Comparison of ENCODE assay signal across 8 mouse cellular contexts in the genomic region with DNA sequence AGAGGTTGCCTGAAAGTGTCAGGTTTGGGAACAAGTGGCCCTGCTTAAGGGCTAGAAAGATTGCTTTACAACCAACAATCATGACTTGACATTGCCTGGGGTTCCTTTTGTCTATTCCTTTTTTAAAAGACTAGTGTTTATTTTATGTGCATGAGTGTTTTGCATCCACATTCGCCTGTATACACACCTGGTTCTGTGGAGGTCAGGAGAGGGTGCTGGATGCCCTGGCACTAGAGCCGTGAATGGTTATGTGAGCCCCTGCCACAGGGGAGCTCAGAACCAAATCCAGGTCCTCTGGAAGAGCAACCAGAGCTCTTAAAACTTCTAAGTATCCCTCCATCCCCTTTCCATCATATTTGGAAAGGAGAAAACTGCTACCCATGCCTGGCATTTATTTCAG. TPM values are rescaled to one million over a fixed set of nuclear protein-coding genes. Genes with fewer than 3 reads are reported as not detected.
DNase-seq lines count a peak whose midpoint lies in the region; ATAC-seq lines count a peak whose summit lies in the region.
"Had no signal": no experiment of that assay in that cellular context is flagged by ENCODE, and none has a peak within 500 bp of the region (broad histone marks: within the 10 kb centered on the region; RNA-seq: fewer than 3 reads in every experiment).

No protein-coding gene starts in this region.

- no peak for ATAC-seq in limb, embryonic 11.5 days (ENCODE audit: insufficient number of reproducible peaks, low FRiP score, low TSS enrichment, low read depth)
- ATAC-seq in forebrain, embryonic 11.5 days (replicated peaks; ENCODE audit: low FRiP score), result no peak
- no peak for ATAC-seq in intestine, embryonic 16.5 days
- no peak for ATAC-seq in neural tube, embryonic 15.5 days (ENCODE audit: low FRiP score)

- H3K9ac ChIP-seq in limb, embryonic 11.5 days (ENCODE audit: low read length), result no peak overlapping the region
- no peak overlapping the region for H3K9ac ChIP-seq in forebrain, embryonic 11.5 days (ENCODE audit: low read length)
- no peak overlapping the region for H3K9ac ChIP-seq in intestine, embryonic 16.5 days (ENCODE audit: low read depth, low read length)
- peak overlapping the region; percentile 75 for H3K9ac ChIP-seq in neural tube, embryonic 15.5 days (replicated peaks)

- no peaks in the 10 kb centered on the region for H3K9me3 ChIP-seq in limb, embryonic 11.5 days (ENCODE audit: control insufficient read depth, low read length)
- no peaks in the 10 kb centered on the region for H3K9me3 ChIP-seq in limb, embryonic 10.5 days (replicated peaks)
- no peaks in the 10 kb centered on the region for H3K9me3 ChIP-seq in forebrain, embryonic 11.5 days (ENCODE audit: control insufficient read depth, low read length)
- H3K9me3 ChIP-seq in intestine, embryonic 16.5 days (ENCODE audit: control insufficient read depth, low read length), result no peaks in the 10 kb centered on the region
- H3K9me3 ChIP-seq in neural tube, embryonic 15.5 days (replicated peaks), result no peaks in the 10 kb centered on the region

- no peak for DNase-seq in limb, embryonic 11.5 days (ENCODE audit: low spot score)
- DNase-seq in limb, embryonic 10.5 days (ENCODE audit: low spot score), result no peak
- DNase-seq in forebrain, embryonic 11.5 days (ENCODE audit: low spot score), result no peak
- no peak for DNase-seq in urinary bladder, postnatal 14 days (ENCODE audit: low spot score)
- DNase-seq in testis, postnatal 14 days (ENCODE audit: low spot score), result no peak
- DNase-seq: lung, postnatal 36 days had no signal

- 39% methylated on average over 2 of the region's 2 CpGs for WGBS in limb, embryonic 11.5 days
- WGBS in limb, embryonic 10.5 days, result 45% methylated on average over 2 of the region's 2 CpGs
- 64% methylated on average over 2 of the region's 2 CpGs for WGBS in forebrain, embryonic 11.5 days
- WGBS in intestine, embryonic 16.5 days, result 70% methylated on average over 2 of the region's 2 CpGs
- 25% methylated on average over 2 of the region's 2 CpGs for WGBS in neural tube, embryonic 15.5 days

- H3K27ac ChIP-seq in limb, embryonic 11.5 days (replicated peaks; ENCODE audit: low read depth, low read length), result no peak overlapping the region
- H3K27ac ChIP-seq in limb, embryonic 10.5 days, result no peak overlapping the region
- H3K27ac ChIP-seq in forebrain, embryonic 11.5 days (ENCODE audit: low read depth, low read length), result no peak overlapping the region
- H3K27ac ChIP-seq in intestine, embryonic 16.5 days (ENCODE audit: low read length), result no peak overlapping the region
- H3K27ac ChIP-seq in neural tube, embryonic 15.5 days (replicated peaks), result peak overlapping the region; percentile 95

- no peaks in the 10 kb centered on the region for H3K36me3 ChIP-seq in limb, embryonic 11.5 days (ENCODE audit: control insufficient read depth, insufficient read depth, low read length)
- no peaks in the 10 kb centered on the region for H3K36me3 ChIP-seq in limb, embryonic 10.5 days
- no peaks in the 10 kb centered on the region for H3K36me3 ChIP-seq in forebrain, embryonic 11.5 days (ENCODE audit: control insufficient read depth, insufficient read depth, low read length)
- H3K36me3 ChIP-seq in intestine, embryonic 16.5 days (ENCODE audit: control insufficient read depth, insufficient read depth, low read length), result no peaks in the 10 kb centered on the region
- peaks cover 4% of the 10 kb centered on the region; the same call in 1 of the 2 replicates for H3K36me3 ChIP-seq in neural tube, embryonic 15.5 days

- no peaks in the 10 kb centered on the region for H3K27me3 ChIP-seq in limb, embryonic 11.5 days (ENCODE audit: control insufficient read depth, insufficient read depth, low read length)
- H3K27me3 ChIP-seq in limb, embryonic 10.5 days (ENCODE audit: low read depth, poor library complexity, severe bottlenecking), result peaks cover 12% of the 10 kb centered on the region; the same call in 1 of the 2 replicates
- no peaks in the 10 kb centered on the region for H3K27me3 ChIP-seq in forebrain, embryonic 11.5 days (ENCODE audit: control insufficient read depth, insufficient read depth, low read length)
- no peaks in the 10 kb centered on the region for H3K27me3 ChIP-seq in intestine, embryonic 16.5 days (replicated peaks; ENCODE audit: control insufficient read depth, insufficient read depth, low read length)
- no peaks in the 10 kb centered on the region for H3K27me3 ChIP-seq in neural tube, embryonic 15.5 days (replicated peaks)

- H3K4me3 ChIP-seq in limb, embryonic 11.5 days (ENCODE audit: low read depth, low read length), result 0 out of 2 replicates have a peak overlapping the region, but pooled peaks have one; percentile 52
- H3K4me3 ChIP-seq in limb, embryonic 10.5 days, result no peak overlapping the region
- peak overlapping the region; percentile 5; the same call in 1 of the 2 replicates for H3K4me3 ChIP-seq in forebrain, embryonic 11.5 days (ENCODE audit: low read depth, low read length)
- H3K4me3 ChIP-seq in intestine, embryonic 16.5 days (ENCODE audit: low read length), result peak overlapping the region; percentile 80; the same call in 1 of the 2 replicates
- H3K4me3 ChIP-seq in neural tube, embryonic 15.5 days (replicated peaks), result peak overlapping the region; percentile 64

- H3K4me2 ChIP-seq in limb, embryonic 11.5 days (ENCODE audit: low read depth, severe bottlenecking), result peak overlapping the region; percentile 8; the same call in 1 of the 2 replicates
- H3K4me2 ChIP-seq in forebrain, embryonic 11.5 days (ENCODE audit: low read depth, low read length, severe bottlenecking), result peak overlapping the region; percentile 64; the same call in 1 of the 2 replicates
- H3K4me2 ChIP-seq in intestine, embryonic 16.5 days (ENCODE audit: low read depth, low read length), result peak overlapping the region; percentile 79; the same call in 1 of the 2 replicates
- H3K4me2 ChIP-seq in neural tube, embryonic 15.5 days, result peak overlapping the region; percentile 60

- H3K4me1 ChIP-seq in limb, embryonic 11.5 days (ENCODE audit: control insufficient read depth, insufficient read depth, low read length), result peaks cover 2% of the 10 kb centered on the region; the same call in 1 of the 2 replicates
- peaks cover 18% of the 10 kb centered on the region for H3K4me1 ChIP-seq in limb, embryonic 10.5 days
- H3K4me1 ChIP-seq in forebrain, embryonic 11.5 days (replicated peaks; ENCODE audit: control insufficient read depth, insufficient read depth, low read length), result 0 out of 2 replicates have a peak, but pooled peaks cover 5% of the 10 kb centered on the region
- H3K4me1 ChIP-seq in intestine, embryonic 16.5 days (ENCODE audit: control insufficient read depth, insufficient read depth, low read length), result no peaks in the 10 kb centered on the region
- H3K4me1 ChIP-seq in neural tube, embryonic 15.5 days, result peaks cover 39% of the 10 kb centered on the region

RNA-seq across cellular contexts. Expression of gene Prn, which starts 1.1 kb away (rescaled TPM):
- not detected in 2 replicates for polyA plus RNA-seq in limb, embryonic 11.5 days (2014; fragmentation: Nextera tagmentation; extraction: Ambion mirVana)
- polyA plus RNA-seq in limb, embryonic 10.5 days (2016; fragmentation: Nextera tagmentation; extraction: Ambion mirVana), result not detected in 2 replicates
- not detected in 2 replicates for polyA plus RNA-seq in forebrain, embryonic 11.5 days (2014; fragmentation: Nextera tagmentation; extraction: Ambion mirVana)
- polyA plus RNA-seq in intestine, embryonic 16.5 days (2015; fragmentation: Nextera tagmentation; extraction: Ambion mirVana), result not detected in 2 replicates
- polyA plus RNA-seq in neural tube, embryonic 15.5 days (2015; fragmentation: Nextera tagmentation; extraction: Ambion mirVana), result not detected in 2 replicates

RNA-seq across cellular contexts. Expression of gene Prnp, which starts 1.1 kb away (rescaled TPM):
- 16.6 and 19.3 TPM in 2 replicates for polyA plus RNA-seq in limb, embryonic 11.5 days (2014; fragmentation: Nextera tagmentation; extraction: Ambion mirVana)
- polyA plus RNA-seq in limb, embryonic 10.5 days (2016; fragmentation: Nextera tagmentation; extraction: Ambion mirVana), result 9.8 and 19.3 TPM in 2 replicates
- 25.4 and 31.2 TPM in 2 replicates for polyA plus RNA-seq in forebrain, embryonic 11.5 days (2014; fragmentation: Nextera tagmentation; extraction: Ambion mirVana)
- polyA plus RNA-seq in intestine, embryonic 16.5 days (2015; fragmentation: Nextera tagmentation; extraction: Ambion mirVana), result 49.5 and 50.7 TPM in 2 replicates
- polyA plus RNA-seq in neural tube, embryonic 15.5 days (2015; fragmentation: Nextera tagmentation; extraction: Ambion mirVana), result 141 and 148 TPM in 2 replicates

RNA-seq across cellular contexts. Expression of gene Prnd, which starts 39.8 kb away (rescaled TPM):
- 14.6 and 16.0 TPM in 2 replicates for polyA plus RNA-seq in limb, embryonic 11.5 days (2014; fragmentation: Nextera tagmentation; extraction: Ambion mirVana)
- 11.0 and 13.7 TPM in 2 replicates for polyA plus RNA-seq in limb, embryonic 10.5 days (2016; fragmentation: Nextera tagmentation; extraction: Ambion mirVana)
- 4.5 and 5.0 TPM in 2 replicates for polyA plus RNA-seq in forebrain, embryonic 11.5 days (2014; fragmentation: Nextera tagmentation; extraction: Ambion mirVana)
- polyA plus RNA-seq in intestine, embryonic 16.5 days (2015; fragmentation: Nextera tagmentation; extraction: Ambion mirVana), result 27.1 and 28.8 TPM in 2 replicates
- 9.5 and 15.1 TPM in 2 replicates for polyA plus RNA-seq in neural tube, embryonic 15.5 days (2015; fragmentation: Nextera tagmentation; extraction: Ambion mirVana)

RNA-seq across cellular contexts. Expression of gene Erv3, which starts 51.3 kb away (rescaled TPM):
- polyA plus RNA-seq in limb, embryonic 11.5 days (2014; fragmentation: Nextera tagmentation; extraction: Ambion mirVana), result not detected in 2 replicates
- polyA plus RNA-seq in limb, embryonic 10.5 days (2016; fragmentation: Nextera tagmentation; extraction: Ambion mirVana), result not detected in 2 replicates
- not detected in 2 replicates for polyA plus RNA-seq in forebrain, embryonic 11.5 days (2014; fragmentation: Nextera tagmentation; extraction: Ambion mirVana)
- not detected in 2 replicates for polyA plus RNA-seq in intestine, embryonic 16.5 days (2015; fragmentation: Nextera tagmentation; extraction: Ambion mirVana)
- not detected in 2 replicates for polyA plus RNA-seq in neural tube, embryonic 15.5 days (2015; fragmentation: Nextera tagmentation; extraction: Ambion mirVana)

Comparison
In these comparisons a context has a peak if more than half of its experiments do, and no peak if none do; other contexts are left out.
1. H3K4me2 ChIP-seq: peak in every context shown above with its lines; median percentile 79 in intestine, embryonic 16.5 days; 64 in forebrain, embryonic 11.5 days; 60 in neural tube, embryonic 15.5 days; 8 in limb, embryonic 11.5 days.